Mouse (Mus musculus): ENCODE data around the gene Ccdc127. TPM values are rescaled to one million over a fixed set of nuclear protein-coding genes. Genes with fewer than 3 reads are reported as not detected.

The Ccdc127 gene
- polyA plus RNA-seq, 1 experiment from 2014 or later: 67.0 TPM

GRCm38 (mm10) chr13:74391156-74391555 lies 41.0 kb downstream of the Ccdc127 start:
- Histone ChIP-seq H3K9me3 (no peaks in the 10 kb centered on the region), H3K36me3 (no peaks in the 10 kb centered on the region), H3K27me3 (no peaks in the 10 kb centered on the region), H3K27ac (no peak overlapping the region), H3K9ac (no peak overlapping the region), H3K4me1 (peaks cover 6% of the 10 kb centered on the region; the same call in 1 of the 2 replicates), H3K4me2 (no peak overlapping the region), H3K4me3 (no peak overlapping the region)
- no peak; the same call in 1 of the 2 replicates for ATAC-seq (ENCODE audit: insufficient number of reproducible peaks, low FRiP score, low TSS enrichment, low read depth)
- WGBS: 72% methylated on average over 2 of the region's 2 CpGs

- ATAC-seq (ENCODE audit: insufficient number of reproducible peaks, low FRiP score, low TSS enrichment, low read depth): no peak
- WGBS: 18% methylated on average over 11 of the region's 11 CpGs
- no peaks in the 10 kb centered on the region for H3K9me3 ChIP-seq
- H3K27me3 ChIP-seq: no peaks in the 10 kb centered on the region
- no peak within 1 kb of the TSS for H3K9ac ChIP-seq
- H3K27ac ChIP-seq: no peak within 1 kb of the TSS
- H3K4me3 ChIP-seq: no peak within 1 kb of the TSS
- no peak within 1 kb of the TSS for H3K4me2 ChIP-seq
- H3K36me3 ChIP-seq: no peaks in the 10 kb centered on the region
- H3K4me1 ChIP-seq: no peaks in the 10 kb centered on the region
Observed at GRCm38 (mm10) chr13:74399298-74399839, 49.3 kb downstream of the Ccdc127 start, which contains the start of gene Ftl1-ps1. Gene Ftl1-ps1, plus strand, starts transcription at chr13:74399694.

MicroRNA genes within 50 kb of the gene (microRNA counts, 519-probe panel; counts per million panel counts)
- not detected for microRNA mmu-miR-692

Small RNA genes within 50 kb of the gene (microRNA-seq; reads per million reads assigned to microRNA genes)
- gene Mir692-3: not detected

Other genes with a start within 250 kb of the Ccdc127 start
- gene Slc9a3, start 228.9 kb upstream of the Ccdc127 start, polyA plus RNA-seq (2015; fragmentation: Nextera tagmentation; extraction: Ambion mirVana): 0.04 and 0.21 TPM in 2 replicates
- 79.0 and 82.2 TPM in 2 replicates for gene Exoc3, start 141.6 kb upstream of the Ccdc127 start, polyA plus RNA-seq (2015; fragmentation: Nextera tagmentation; extraction: Ambion mirVana)
- 3.9 and 4.0 TPM in 2 replicates for gene Ahrr, start 58.0 kb upstream of the Ccdc127 start, polyA plus RNA-seq (2015; fragmentation: Nextera tagmentation; extraction: Ambion mirVana)
- gene Pdcd6, start 32.7 kb upstream of the Ccdc127 start, polyA plus RNA-seq (2015; fragmentation: Nextera tagmentation; extraction: Ambion mirVana): 157 and 158 TPM in 2 replicates
- 217 and 241 TPM in 2 replicates for gene Sdha, start within 50 bp of the Ccdc127 start, polyA plus RNA-seq (2015; fragmentation: Nextera tagmentation; extraction: Ambion mirVana)
- gene Lrrc14b, start 13.7 kb downstream of the Ccdc127 start, polyA plus RNA-seq (2015; fragmentation: Nextera tagmentation; extraction: Ambion mirVana): 0.10 TPM in 1 of 2 replicates, not detected in the other
- gene Zfp72, start 40.5 kb downstream of the Ccdc127 start, polyA plus RNA-seq (2015; fragmentation: Nextera tagmentation; extraction: Ambion mirVana): 5.5 and 5.7 TPM in 2 replicates
- gene Ftl1-ps1, start 49.4 kb downstream of the Ccdc127 start, polyA plus RNA-seq (2015; fragmentation: Nextera tagmentation; extraction: Ambion mirVana): 71.0 and 73.1 TPM in 2 replicates
- gene Zfp825, start 143.7 kb downstream of the Ccdc127 start, polyA plus RNA-seq (2015; fragmentation: Nextera tagmentation; extraction: Ambion mirVana): 20.1 and 21.5 TPM in 2 replicates